Mouse (Mus musculus) lung, embryonic 15.5 days (tissue): ENCODE measurements at regions not wholly inside any gene's neighbourhood (a gene's known extent, or its start where the extent isn't known, plus 50 kb on each side); places are given as distances from the start of the nearest gene placed in this dataset.

Experiments used
- ATAC-seq: fragments of 200-750 bp; cut with Nextera tagmentation; 2 replicates; pipeline ENCODE4 v1.8.0; 2017; ENCODE audit warnings: moderate number of reproducible peaks, borderline replicate concordance; ENCODE audit not compliant: low FRiP score, low TSS enrichment; ENCODE audit errors: extremely low read depth
- H3K27ac ChIP-seq: fragments of 300-500 bp; sonication (generic); 2 replicates; pipeline ENCODE4 v1.5.1; 2015; ENCODE audit warnings: moderate library complexity, mild to moderate bottlenecking, inconsistent platforms
- H3K27me3 ChIP-seq: fragments of 300-500 bp; sonication (generic); 2 replicates; pipeline ENCODE4 v1.6.1; 2015; ENCODE audit warnings: inconsistent platforms
- H3K36me3 ChIP-seq: fragments of 300-500 bp; sonication (generic); 2 replicates; pipeline ENCODE4 v1.6.1; 2015; ENCODE audit warnings: inconsistent platforms
- H3K4me1 ChIP-seq: fragments of 300-500 bp; sonication (generic); 2 replicates; pipeline ENCODE4 v1.6.1; 2015; ENCODE audit warnings: inconsistent platforms
- H3K4me2 ChIP-seq: fragments of 300-500 bp; sonication (generic); 2 replicates; pipeline ENCODE4 v1.6.1; 2015; ENCODE audit warnings: inconsistent platforms, mild to moderate bottlenecking, moderate library complexity
- H3K4me3 ChIP-seq: fragments of 300-500 bp; sonication (generic); 2 replicates; pipeline ENCODE4 v1.5.1; 2015; ENCODE audit warnings: mild to moderate bottlenecking, inconsistent platforms
- H3K9ac ChIP-seq: fragments of 300-500 bp; sonication (generic); 2 replicates; pipeline ENCODE4 v1.6.1; 2015; ENCODE audit warnings: inconsistent platforms
- H3K9me3 ChIP-seq: fragments of 300-500 bp; sonication (generic); 2 replicates; pipeline ENCODE4 v1.6.1; 2016; ENCODE audit warnings: inconsistent platforms
- WGBS: fragments of 180-500 bp; shearing (Covaris S2); methylation state at CpG from one replicate; pipeline ENCODE4 v1.1.7; 2015; 5-methylcytosine and 5-hydroxymethylcytosine counted together

DNA sequence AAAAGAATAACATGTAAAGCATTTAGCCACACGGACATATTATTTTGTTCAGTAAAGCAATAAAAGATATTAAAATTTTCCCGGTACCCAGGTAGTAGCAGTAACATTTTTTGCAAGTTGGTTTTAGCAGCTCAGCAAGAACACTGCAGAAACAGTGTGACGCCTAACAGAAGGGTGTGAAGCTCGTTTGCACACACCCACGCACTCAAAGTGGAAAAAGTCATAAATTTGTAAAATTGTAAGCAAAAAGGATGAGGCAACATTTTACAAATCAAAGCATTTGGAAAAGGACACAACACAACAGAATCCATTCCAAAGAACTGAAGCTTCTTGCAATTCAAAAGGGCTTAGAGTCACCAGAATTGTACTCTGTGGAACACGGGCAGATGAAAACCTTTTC is 1053.6 kb upstream of the Celf2 start:
- ATAC-seq, result no peak
- Histone ChIP-seq H3K4me1 (no peaks in the 10 kb centered on the region), H3K9ac (no peak overlapping the region), H3K4me2 (no peak overlapping the region), H3K27ac (no peak overlapping the region), H3K9me3 (no peaks in the 10 kb centered on the region), H3K27me3 (no peaks in the 10 kb centered on the region), H3K36me3 (no peaks in the 10 kb centered on the region), H3K4me3 (no peak overlapping the region)
- 79% methylated on average over 6 of the region's 6 CpGs for WGBS

DNA sequence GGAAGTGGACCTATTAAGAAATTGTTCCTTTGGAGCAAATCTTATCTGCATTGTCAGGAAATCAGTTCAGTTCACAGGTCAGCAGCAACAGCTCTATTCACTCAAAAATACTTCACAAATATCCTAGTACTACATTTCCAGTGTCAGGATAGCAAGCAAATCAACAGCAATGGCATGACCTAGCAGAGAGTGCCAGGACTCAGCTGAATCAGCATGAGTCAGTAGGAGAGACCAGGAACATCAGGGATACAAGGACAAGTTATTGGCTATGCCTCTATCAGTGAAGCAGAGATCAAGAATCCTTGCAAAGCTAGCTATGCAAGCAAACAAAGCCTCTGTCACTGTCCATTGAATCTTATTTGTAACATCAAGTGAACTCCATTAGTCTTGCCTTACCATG is 1036.8 kb upstream of the Celf2 start:
- no peak for ATAC-seq
- no peaks in the 10 kb centered on the region for H3K9me3 ChIP-seq

DNA sequence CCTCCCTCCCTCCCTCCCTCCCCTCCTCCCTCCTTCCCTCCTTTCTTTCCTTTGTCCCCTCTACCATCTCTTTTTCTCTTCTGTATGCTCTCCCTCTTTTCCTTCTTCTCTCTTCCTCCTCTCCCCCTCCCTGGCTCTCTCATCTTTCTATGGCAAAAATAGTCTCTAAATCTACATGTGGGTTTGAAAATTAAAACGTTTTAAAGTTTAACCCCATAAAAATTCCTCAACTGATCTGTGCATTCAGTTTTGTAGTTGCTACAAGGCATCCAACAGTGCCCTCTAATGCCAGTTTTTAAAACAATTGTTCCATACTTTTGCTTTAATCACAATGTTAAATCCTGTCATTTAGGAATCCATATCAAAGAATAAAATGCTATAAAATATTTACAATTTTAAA is 1027.5 kb upstream of the Celf2 start:
- Histone ChIP-seq H3K27ac (no peak overlapping the region), H3K9ac (no peak overlapping the region), H3K36me3 (no peaks in the 10 kb centered on the region), H3K4me1 (no peaks in the 10 kb centered on the region), H3K4me3 (no peak overlapping the region), H3K4me2 (no peak overlapping the region), H3K27me3 (no peaks in the 10 kb centered on the region), H3K9me3 (no peaks in the 10 kb centered on the region)
- WGBS, result 9% methylated on average over 1 of the region's 1 CpGs
- ATAC-seq, result no peak

More for the DNA sequence above, 1036.8 kb upstream of the Celf2 start:
- no peak overlapping the region for H3K4me3 ChIP-seq
- H3K4me2 ChIP-seq, result no peak overlapping the region
- no peaks in the 10 kb centered on the region for H3K27me3 ChIP-seq
- H3K4me1 ChIP-seq, result no peaks in the 10 kb centered on the region
- H3K36me3 ChIP-seq, result no peaks in the 10 kb centered on the region
- no peak overlapping the region for H3K27ac ChIP-seq
- no peak overlapping the region for H3K9ac ChIP-seq

DNA sequence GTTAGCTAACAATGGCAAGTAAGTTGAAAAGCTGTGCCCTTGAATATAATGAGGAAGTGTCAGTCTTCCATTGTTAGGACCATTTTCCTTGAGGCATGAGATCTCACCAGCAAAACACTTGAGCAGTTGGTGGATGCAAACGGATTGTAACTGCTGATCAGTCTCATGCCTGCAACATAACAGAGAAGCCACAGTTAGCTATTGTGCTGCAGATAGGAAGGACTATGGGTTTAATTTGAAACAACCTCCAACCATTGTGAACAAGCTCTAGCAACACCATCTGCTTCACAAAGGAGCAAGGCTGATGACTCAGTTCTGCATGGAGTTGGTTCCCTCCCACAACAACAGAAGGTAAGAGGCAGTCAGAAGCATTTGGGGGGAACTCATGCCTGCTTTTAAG is 989.1 kb upstream of the Celf2 start:
- H3K9me3 ChIP-seq, result no peaks in the 10 kb centered on the region
- no peak for ATAC-seq
- H3K27ac ChIP-seq, result no peak overlapping the region
- no peak overlapping the region for H3K4me2 ChIP-seq
- no peak overlapping the region for H3K4me3 ChIP-seq
- no peaks in the 10 kb centered on the region for H3K27me3 ChIP-seq
- H3K4me1 ChIP-seq, result no peaks in the 10 kb centered on the region
- 25% methylated on average over 1 of the region's 1 CpGs for WGBS
- no peaks in the 10 kb centered on the region for H3K36me3 ChIP-seq
- H3K9ac ChIP-seq, result no peak overlapping the region

DNA sequence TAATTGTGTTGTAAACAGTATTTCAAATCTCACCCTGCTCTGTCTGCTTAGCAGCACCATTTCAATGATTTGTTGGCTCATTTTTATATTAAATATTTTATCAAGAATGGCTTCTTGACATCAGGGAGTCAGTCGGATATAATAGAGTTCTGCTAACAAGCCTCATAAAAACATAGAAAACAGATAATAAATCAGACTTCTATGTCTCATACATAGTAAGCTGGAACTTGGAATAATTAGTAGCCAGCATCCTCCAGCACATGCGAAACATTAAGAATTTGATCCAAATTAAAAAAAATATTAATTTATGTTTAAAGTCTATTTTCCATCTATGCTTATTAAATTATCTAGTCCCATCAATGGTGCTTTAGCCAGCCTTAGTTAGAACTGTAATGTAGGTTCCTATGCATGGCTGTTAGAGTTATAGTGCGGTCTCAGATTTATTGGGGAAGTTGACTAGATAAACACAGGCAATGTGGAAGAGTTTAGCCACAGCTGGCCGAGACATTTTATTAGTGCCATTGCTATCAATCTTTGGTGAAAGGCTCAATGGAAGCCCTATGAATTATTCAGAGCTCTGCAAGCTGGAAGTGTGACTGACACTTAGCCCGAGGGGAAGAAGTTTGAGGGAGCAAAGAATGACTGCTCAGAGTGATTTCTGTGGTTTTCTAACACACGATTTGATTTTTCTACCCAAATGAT is 968.6 kb upstream of the Celf2 start:
- Histone ChIP-seq H3K9me3 (no peaks in the 10 kb centered on the region), H3K4me2 (no peak overlapping the region), H3K4me3 (no peak overlapping the region), H3K9ac (no peak overlapping the region), H3K36me3 (no peaks in the 10 kb centered on the region), H3K27ac (no peak overlapping the region), H3K4me1 (no peaks in the 10 kb centered on the region), H3K27me3 (no peaks in the 10 kb centered on the region)
- 44% methylated on average over 6 of the region's 6 CpGs for WGBS
- ATAC-seq, result no peak

DNA sequence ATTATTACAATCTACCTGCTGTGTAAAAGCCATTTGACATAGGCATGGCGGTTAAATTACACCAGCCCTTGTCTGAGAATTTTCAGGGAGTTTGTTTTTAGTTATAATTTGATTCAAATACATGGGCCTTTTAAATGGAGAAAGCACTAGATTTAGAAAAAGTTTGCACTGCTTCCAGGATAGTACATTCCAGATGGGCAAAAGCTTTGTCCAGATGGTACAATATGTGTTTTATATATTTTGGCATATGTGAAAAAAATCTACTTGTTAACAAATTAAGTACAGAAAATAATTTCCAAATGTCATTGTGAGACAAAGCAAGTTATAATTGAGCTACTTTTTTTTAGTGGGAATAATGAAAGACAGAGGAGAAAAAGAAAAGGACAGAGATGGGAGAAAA is 961.2 kb upstream of the Celf2 start:
- ATAC-seq, result no peak
- 94% methylated on average over 1 of the region's 1 CpGs for WGBS

DNA sequence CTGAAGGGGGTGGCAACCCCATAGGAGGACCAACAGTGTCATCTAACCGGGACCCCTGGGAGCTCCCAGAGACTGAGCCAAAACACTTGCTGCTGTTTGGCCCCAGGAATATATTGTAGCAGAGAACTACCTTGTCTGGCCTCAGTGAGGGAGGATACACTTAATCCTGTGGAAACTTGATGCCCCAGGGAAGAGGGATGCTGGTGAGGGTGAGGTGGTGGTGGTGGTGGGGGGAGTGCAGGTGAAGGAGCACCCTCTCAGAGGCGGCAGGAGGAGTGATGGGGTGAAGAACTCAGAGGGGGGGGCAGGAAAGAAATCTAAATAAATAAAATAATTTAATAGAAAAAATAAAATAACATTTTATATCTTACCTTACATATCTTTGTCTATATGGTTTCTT is 959.6 kb upstream of the Celf2 start:
- Histone ChIP-seq H3K27ac (no peak overlapping the region), H3K4me3 (no peak overlapping the region), H3K4me1 (no peaks in the 10 kb centered on the region), H3K9ac (no peak overlapping the region), H3K9me3 (no peaks in the 10 kb centered on the region), H3K36me3 (no peaks in the 10 kb centered on the region), H3K4me2 (no peak overlapping the region), H3K27me3 (no peaks in the 10 kb centered on the region)
- ATAC-seq, result no peak
- 50% methylated on average over 2 of the region's 2 CpGs for WGBS

More for the DNA sequence above, 961.2 kb upstream of the Celf2 start:
- H3K4me1 ChIP-seq, result no peaks in the 10 kb centered on the region
- no peak overlapping the region for H3K4me3 ChIP-seq
- no peaks in the 10 kb centered on the region for H3K27me3 ChIP-seq
- no peak overlapping the region for H3K9ac ChIP-seq
- no peak overlapping the region for H3K27ac ChIP-seq
- no peaks in the 10 kb centered on the region for H3K36me3 ChIP-seq
- H3K9me3 ChIP-seq, result no peaks in the 10 kb centered on the region
- H3K4me2 ChIP-seq, result no peak overlapping the region

DNA sequence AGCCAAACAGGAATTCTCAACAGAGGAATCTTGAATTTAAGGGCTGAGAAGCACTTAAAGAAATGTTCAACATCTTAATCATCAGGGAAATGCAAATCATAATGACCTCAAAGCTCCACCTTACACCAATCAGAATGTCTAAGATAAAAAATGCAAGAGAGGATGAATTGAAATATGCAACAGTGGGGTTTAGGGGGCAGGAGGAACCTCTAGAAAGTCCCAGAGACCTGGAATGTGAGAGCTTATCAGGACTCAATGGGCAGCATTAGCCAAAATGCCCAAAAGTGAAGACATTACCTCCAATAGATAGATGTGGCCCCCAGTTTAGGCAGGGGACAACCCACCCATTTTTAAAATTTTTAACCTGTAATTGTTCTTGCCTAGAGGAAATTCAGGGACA is 959.0 kb upstream of the Celf2 start:
- H3K4me3 ChIP-seq, result no peak overlapping the region
- H3K27me3 ChIP-seq, result no peaks in the 10 kb centered on the region
- H3K36me3 ChIP-seq, result no peaks in the 10 kb centered on the region
- H3K9ac ChIP-seq, result no peak overlapping the region
- H3K9me3 ChIP-seq, result no peaks in the 10 kb centered on the region
- H3K4me2 ChIP-seq, result no peak overlapping the region
- no peak for ATAC-seq
- H3K4me1 ChIP-seq, result no peaks in the 10 kb centered on the region
- H3K27ac ChIP-seq, result no peak overlapping the region

DNA sequence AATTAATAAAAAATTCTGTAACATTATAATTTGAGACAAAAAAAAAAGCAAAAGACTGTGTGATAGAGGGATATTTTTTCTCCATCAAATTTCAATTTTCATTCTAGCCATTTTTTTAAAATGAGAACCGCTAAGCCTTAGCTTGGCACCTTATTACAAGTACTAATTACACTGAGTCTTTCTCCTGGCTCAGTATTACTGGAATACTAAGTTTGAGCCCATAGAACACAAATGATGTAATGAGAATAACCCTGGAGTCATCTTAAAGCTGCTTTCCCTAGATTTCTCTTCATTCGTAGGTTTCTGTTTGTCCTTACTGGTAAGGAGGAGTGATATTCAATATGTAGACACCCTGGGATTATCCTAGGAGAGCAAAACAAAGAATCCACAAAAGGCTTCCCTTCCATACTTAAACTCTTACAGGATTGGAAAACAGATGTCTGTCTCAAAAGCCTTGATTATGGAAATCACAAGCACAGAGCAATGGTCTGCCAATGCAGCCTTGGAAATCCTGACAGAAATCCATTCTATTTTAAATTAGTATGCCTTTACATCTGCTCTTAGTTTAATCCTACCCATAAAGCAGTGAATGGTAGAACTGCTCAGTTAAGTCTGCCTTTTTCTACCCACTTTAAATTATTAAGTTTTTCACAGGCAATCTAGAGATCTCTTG is 958.3 kb upstream of the Celf2 start:
- no peaks in the 10 kb centered on the region for H3K4me1 ChIP-seq
- no peak overlapping the region for H3K4me2 ChIP-seq
- no peaks in the 10 kb centered on the region for H3K27me3 ChIP-seq
- H3K36me3 ChIP-seq, result no peaks in the 10 kb centered on the region
- WGBS, result 79% methylated on average over 2 of the region's 2 CpGs
- no peak for ATAC-seq
- H3K4me3 ChIP-seq, result no peak overlapping the region
- no peak overlapping the region for H3K27ac ChIP-seq
- no peaks in the 10 kb centered on the region for H3K9me3 ChIP-seq
- no peak overlapping the region for H3K9ac ChIP-seq

DNA sequence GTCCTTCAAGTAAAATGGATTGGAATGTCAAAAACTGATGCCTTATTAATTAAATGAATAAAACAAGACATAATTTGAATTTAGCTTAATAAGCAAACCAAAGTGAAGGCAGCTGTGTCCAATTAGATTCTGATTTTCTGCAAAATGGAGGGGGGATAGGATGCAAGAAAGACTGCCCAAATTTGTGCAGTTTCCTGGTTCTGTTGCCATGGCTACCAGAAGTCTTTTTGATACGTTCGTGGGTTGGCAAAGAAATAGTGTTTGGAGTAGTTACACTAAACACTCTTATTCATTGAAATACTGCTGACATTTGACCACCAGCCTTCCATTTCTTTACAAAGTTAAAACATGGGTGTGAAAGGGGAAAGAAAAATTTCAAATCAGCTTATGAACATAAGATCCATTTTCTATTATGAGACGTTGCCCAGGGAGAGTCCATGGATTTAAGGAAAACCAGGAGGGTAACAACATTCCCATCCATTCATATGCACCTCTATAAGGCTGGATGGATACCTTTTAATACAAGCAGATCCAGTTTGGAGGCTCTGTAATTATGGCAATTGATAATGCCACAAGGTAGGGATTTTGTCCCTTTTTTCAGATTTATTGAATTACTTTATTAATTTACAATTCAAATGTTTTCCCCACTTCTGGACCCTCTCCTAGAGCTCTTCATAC is 943.3 kb upstream of the Celf2 start:
- no peak for ATAC-seq
- Histone ChIP-seq H3K27me3 (no peaks in the 10 kb centered on the region), H3K4me3 (no peak overlapping the region), H3K36me3 (no peaks in the 10 kb centered on the region), H3K4me1 (no peaks in the 10 kb centered on the region), H3K27ac (no peak overlapping the region), H3K9ac (no peak overlapping the region), H3K4me2 (no peak overlapping the region), H3K9me3 (no peaks in the 10 kb centered on the region)
- WGBS, result 54% methylated on average over 3 of the region's 3 CpGs

DNA sequence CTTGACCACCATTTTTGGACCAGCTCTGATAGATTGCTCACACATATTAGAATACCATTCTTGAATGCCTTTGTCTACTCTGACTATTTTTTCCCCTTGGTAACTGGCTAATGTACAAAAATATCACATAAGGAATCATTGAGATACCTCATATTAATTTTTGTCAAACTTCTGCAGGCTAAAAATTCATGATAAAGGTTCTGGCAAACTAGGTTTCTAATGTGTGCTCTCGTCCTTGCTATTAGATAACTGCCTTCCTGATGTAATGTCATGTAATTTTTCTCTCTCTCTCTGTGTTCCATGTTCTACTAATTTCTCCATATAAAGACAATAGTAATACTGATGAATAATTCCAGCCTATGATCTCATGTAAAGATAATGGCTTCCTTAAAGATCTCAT is 931.9 kb upstream of the Celf2 start:
- no peak overlapping the region for H3K27ac ChIP-seq
- no peaks in the 10 kb centered on the region for H3K27me3 ChIP-seq
- WGBS, result 56% methylated on average over 1 of the region's 1 CpGs
- no peaks in the 10 kb centered on the region for H3K4me1 ChIP-seq
- H3K9me3 ChIP-seq, result no peaks in the 10 kb centered on the region
- ATAC-seq, result no peak
- H3K4me3 ChIP-seq, result no peak overlapping the region
- no peak overlapping the region for H3K4me2 ChIP-seq
- no peaks in the 10 kb centered on the region for H3K36me3 ChIP-seq
- no peak overlapping the region for H3K9ac ChIP-seq

DNA sequence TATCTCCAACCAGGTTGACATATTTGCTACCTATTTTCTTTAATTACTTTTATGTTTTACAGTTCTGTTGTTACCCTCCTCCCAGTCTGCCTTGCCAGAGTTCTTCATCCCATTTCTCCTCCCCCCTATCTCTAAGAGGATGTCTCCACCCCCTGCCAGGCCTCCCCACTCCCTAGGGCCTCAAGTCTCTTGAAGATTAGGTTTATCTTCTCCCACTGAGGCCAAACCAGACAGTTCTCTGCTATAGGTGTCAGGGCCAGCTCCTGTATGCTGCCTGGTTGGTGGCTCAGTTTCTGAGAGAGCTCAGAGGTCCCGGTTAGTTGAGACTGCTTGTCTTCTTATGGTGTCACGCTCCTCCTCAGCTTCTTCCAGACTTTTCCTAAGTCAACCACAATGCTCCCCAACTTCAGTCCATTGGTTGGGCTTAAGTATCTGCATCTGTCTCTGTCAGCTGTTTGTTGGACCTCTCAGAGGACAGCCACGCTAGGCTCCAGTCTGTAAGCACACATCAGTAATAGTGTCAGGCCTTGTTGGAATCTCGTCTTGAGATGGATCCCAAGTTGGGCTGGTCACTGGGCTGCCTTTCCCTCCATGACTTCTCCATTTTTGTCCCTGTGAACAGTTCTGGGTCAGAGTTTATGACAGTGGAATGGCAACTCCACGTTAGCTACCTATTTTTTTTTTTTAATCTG is 920.4 kb upstream of the Celf2 start:
- no peak overlapping the region for H3K4me3 ChIP-seq
- no peaks in the 10 kb centered on the region for H3K36me3 ChIP-seq
- no peak for ATAC-seq
- WGBS, result 63% methylated on average over 5 of the region's 5 CpGs
- no peak overlapping the region for H3K9ac ChIP-seq
- H3K4me1 ChIP-seq, result no peaks in the 10 kb centered on the region
- no peak overlapping the region for H3K4me2 ChIP-seq
- H3K27me3 ChIP-seq, result no peaks in the 10 kb centered on the region
- no peaks in the 10 kb centered on the region for H3K9me3 ChIP-seq
- no peak overlapping the region for H3K27ac ChIP-seq
